Mouse (Mus musculus): ENCODE measurements around the gene Cdca3. TPM values are rescaled to one million over a fixed set of nuclear protein-coding genes. Genes with fewer than 3 reads are reported as not detected.
"Not testable (repeated sequence)": the region's sequence is repeated elsewhere in the genome, so short reads cannot be mapped to it uniquely, and the experiment has no call there.

Gene Cdca3
- polyA plus RNA-seq, 1 experiment from 2014 or later: 115 TPM

DNA sequence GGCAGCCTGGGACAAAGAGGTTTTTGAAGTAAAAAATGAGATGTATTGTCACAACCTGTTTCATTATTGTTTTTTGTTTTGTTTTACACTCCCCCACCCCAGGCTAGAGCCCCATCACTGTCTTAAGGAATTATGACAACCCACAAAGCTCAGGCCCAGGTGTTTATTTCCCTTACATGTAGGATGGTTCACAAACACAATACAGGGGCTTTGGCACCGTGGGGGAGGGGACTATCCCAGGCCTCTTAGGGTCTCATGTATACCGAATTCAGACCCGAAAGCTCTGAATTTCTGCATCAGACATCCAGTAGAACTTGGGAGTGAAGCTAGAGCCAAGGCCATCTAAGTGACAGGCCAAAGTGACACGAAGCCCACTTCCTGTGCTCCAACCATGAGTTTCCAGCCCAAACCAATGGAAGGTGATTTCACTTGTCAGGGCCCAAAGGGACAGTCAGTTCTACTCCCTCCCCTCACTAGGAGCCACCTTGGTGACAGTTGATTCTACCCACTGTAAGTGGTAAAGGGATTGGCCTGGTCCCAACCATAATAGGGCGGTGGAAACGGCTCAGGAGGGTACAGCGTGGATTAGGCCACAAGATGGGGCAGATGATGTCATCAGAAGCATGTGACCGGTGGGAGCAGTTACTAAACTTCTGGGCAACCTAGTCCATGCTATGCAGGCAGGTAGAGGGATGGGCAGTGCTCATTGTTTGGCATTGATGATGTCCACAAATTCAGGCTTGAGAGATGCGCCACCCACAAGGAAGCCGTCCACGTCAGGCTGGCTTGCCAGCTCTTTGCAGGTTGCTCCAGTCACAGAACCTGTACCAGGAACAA, 18.6 kb upstream of the Cdca3 start:
- Histone ChIP-seq H3K36me3 (peaks cover 19% of the 10 kb centered on the region), H3K4me1 (peaks cover 54% of the 10 kb centered on the region)
- not testable (repeated sequence) for ATAC-seq (ENCODE audit: low FRiP score, low read depth); H3K27ac ChIP-seq; H3K27me3 ChIP-seq (replicated peaks); H3K9me3 ChIP-seq; H3K4me2 ChIP-seq (replicated peaks); H3K9ac ChIP-seq; H3K4me3 ChIP-seq
- WGBS: 87% methylated on average over 11 of the region's 11 CpGs

DNA sequence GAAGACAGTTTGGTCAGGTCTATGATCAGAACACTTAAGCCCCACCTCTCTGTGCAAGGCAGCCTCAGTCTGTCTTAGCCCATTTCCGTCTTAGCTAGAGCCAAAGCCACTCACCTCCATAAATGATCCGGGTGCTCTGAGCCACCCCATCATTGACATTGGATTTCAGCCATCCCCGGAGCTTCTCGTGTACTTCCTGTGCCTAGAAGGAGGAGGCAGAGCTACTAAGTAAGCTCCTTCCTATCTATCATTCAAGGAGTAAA, 18.0 kb upstream of the Cdca3 start:
- Histone ChIP-seq H3K9me3 (no peaks in the 10 kb centered on the region), H3K4me2 (replicated peaks) (no peak overlapping the region), H3K9ac (no peak overlapping the region), H3K4me3 (no peak overlapping the region), H3K4me1 (peaks cover 54% of the 10 kb centered on the region), H3K36me3 (peaks cover 25% of the 10 kb centered on the region), H3K27me3 (replicated peaks) (no peaks in the 10 kb centered on the region), H3K27ac (no peak overlapping the region)
- 83% methylated on average over 4 of the region's 4 CpGs for WGBS
- ATAC-seq (ENCODE audit: low FRiP score, low read depth): no peak

DNA sequence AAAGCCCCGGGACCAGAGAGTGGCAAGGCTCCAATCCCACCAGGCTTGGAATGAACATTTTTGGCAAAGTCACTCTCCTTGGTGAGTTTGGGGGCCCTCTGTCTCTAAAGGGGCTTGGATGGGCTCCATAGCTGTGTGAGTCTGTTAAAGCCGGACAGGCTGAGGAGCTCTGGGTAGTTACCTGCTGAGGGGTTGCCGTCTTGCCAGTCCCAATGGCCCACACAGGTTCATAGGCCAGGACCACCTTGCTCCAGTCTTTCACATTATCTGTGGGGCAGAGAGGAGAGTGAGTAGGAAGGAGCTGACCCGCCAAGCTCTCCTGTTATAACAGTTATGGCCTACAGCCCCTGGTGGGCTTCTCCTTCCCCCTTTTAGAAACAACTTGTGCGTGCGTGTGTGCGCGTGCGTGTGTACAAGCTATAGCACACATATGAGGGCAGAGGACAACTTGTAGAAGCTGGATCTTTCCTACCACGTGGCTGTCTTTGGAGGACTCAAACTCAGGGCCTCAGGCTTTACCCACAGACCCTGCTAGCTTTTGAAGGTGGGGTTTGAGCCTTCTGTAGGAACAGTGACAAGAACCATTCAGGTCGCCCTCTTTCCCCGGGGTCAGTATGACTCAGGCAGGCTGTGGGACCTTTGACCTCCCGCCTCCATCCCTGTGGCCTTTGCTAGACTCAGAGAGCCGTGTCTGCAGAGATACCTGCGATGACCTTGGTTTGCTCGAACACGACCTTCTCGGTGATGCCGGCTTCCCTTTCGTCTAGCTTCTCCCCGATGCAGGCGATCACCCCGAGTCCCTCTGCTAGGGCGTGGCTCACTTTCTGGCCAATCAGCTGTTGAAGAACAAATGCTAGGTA, 17.4 kb upstream of the Cdca3 start:
- Histone ChIP-seq H3K27me3 (replicated peaks) (no peaks in the 10 kb centered on the region), H3K36me3 (peaks cover 31% of the 10 kb centered on the region), H3K27ac (no peak overlapping the region), H3K4me2 (replicated peaks) (peak overlapping the region; percentile 89), H3K9ac (no peak overlapping the region), H3K4me1 (peaks cover 54% of the 10 kb centered on the region), H3K4me3 (0 out of 2 replicates have a peak overlapping the region, but pooled peaks have one; percentile 67), H3K9me3 (no peaks in the 10 kb centered on the region)
- 89% methylated on average over 24 of the region's 24 CpGs for WGBS
- no peak for ATAC-seq (ENCODE audit: low FRiP score, low read depth)

DNA sequence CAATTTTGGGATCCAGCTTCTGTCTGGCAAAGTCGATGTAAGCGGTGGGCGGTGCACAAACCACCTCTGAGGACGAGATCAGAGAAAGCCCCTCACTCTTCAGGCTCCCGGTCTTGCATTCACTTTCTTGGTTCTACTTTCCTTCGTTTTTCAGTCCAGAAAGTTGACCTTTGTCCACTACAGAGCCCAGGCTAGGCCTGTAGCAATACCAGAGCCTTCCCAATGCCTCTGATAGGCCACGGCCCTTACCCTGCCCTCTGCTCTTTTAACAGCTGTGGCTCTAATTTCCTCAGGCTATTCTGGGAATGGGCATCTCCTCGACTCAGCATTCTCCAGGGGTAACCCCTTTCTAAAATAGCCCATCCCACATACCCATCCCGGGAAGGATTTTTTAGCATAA, 16.5 kb upstream of the Cdca3 start:
- peak overlapping the region; percentile 67 for H3K4me3 ChIP-seq
- H3K27ac ChIP-seq: no peak overlapping the region
- no peaks in the 10 kb centered on the region for H3K27me3 ChIP-seq (replicated peaks)
- no peaks in the 10 kb centered on the region for H3K9me3 ChIP-seq
- H3K36me3 ChIP-seq: peaks cover 40% of the 10 kb centered on the region
- peak overlapping the region; percentile 89 for H3K4me2 ChIP-seq (replicated peaks)
- H3K9ac ChIP-seq: peak overlapping the region; percentile 82
- no peak for ATAC-seq (ENCODE audit: low FRiP score, low read depth)
- 21% methylated on average over 9 of the region's 9 CpGs for WGBS
- H3K4me1 ChIP-seq: peaks cover 54% of the 10 kb centered on the region

DNA sequence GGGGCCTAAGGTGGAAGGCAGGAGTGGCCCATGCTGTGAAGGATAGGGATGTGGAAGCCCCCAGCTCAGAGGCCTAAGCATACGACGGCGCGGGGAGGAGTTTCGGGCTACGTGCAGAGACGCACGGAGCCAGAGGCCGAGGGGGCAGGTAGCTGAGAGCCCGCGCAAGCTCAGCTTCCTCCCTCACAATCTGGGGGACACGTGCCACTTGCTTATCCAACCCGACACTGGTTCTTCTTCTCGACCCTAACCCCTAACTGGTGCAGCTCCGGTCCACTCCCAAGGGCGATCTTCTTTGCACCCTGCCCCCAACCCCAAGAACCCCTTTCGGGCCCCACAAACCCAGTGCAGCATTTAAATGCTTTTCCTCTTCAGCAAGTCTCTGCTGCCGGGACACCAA, 15.9 kb upstream of the Cdca3 start:
- peak overlapping the region; percentile 89 for H3K4me2 ChIP-seq (replicated peaks)
- H3K36me3 ChIP-seq: peaks cover 46% of the 10 kb centered on the region
- H3K27me3 ChIP-seq (replicated peaks): no peaks in the 10 kb centered on the region
- peak overlapping the region; percentile 43; the same call in 1 of the 2 replicates for H3K27ac ChIP-seq
- WGBS: under 1% methylated on average over 18 of the region's 18 CpGs
- peak; percentile 68 for ATAC-seq (ENCODE audit: low FRiP score, low read depth)
- H3K4me3 ChIP-seq: peak overlapping the region; percentile 67
- H3K9me3 ChIP-seq: no peaks in the 10 kb centered on the region
- H3K4me1 ChIP-seq: peaks cover 50% of the 10 kb centered on the region
- H3K9ac ChIP-seq: peak overlapping the region; percentile 82

DNA sequence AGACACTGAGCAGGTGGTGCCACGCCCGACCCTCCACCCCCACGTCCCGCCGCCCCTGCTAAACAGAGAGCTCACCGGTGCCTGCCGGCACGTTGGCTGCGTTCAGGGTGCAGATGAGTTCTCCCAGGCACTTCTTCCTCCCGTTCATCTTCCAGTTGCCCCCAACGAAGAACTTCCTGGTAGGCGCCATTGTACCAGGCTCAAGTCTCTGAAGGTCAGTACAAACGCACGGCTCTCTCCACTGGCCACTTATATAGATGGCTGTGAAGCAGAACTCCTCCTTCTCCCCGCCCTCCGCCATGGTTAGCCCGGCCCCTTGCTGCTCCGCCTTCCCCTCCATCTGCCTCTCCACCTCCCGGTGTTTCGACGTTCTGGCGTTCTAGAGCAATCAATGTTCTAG, 15.4 kb upstream of the Cdca3 start, which contains the start of gene Tpi1:
Gene Tpi1 (minus strand): TSS at position 364 of the 400 bp plus-strand sequence.
- Histone ChIP-seq H3K9me3 (no peaks in the 10 kb centered on the region), H3K27ac (peak within 1 kb of the TSS; percentile 43; the same call in 1 of the 2 replicates), H3K4me1 (peaks cover 45% of the 10 kb centered on the region), H3K27me3 (replicated peaks) (no peaks in the 10 kb centered on the region), H3K4me3 (peak within 1 kb of the TSS; percentile 67), H3K36me3 (peaks cover 51% of the 10 kb centered on the region), H3K4me2 (replicated peaks) (peak within 1 kb of the TSS; percentile 89), H3K9ac (peak within 1 kb of the TSS; percentile 82)
- WGBS: under 1% methylated on average over 22 of the region's 22 CpGs
- peak; percentile 85 for ATAC-seq (ENCODE audit: low FRiP score, low read depth)

DNA sequence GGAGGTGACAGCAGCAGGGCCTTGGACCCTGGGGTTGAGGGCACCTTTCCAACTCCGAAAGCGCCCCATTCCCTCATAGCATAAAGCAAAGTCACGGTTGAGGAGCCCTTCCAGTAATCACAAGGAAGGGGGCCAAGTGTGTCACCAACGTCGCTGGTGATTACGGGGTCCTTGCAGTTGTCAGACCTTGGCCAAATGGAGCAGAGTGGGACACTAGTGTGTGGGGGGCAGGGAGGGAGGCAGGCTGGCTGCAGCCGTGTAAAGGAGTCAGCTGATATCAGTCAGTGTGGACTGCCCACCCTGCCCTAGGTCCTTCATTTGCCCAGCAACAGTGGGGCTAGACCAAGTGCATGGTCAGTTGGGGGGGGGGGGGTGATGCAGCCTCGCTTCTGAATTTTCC, 14.9 kb upstream of the Cdca3 start:
- peak overlapping the region; percentile 67 for H3K4me3 ChIP-seq
- ATAC-seq (ENCODE audit: low FRiP score, low read depth): peak; percentile 48
- no peaks in the 10 kb centered on the region for H3K27me3 ChIP-seq (replicated peaks)
- no peak overlapping the region for H3K9ac ChIP-seq
- peak overlapping the region; percentile 89 for H3K4me2 ChIP-seq (replicated peaks)
- H3K27ac ChIP-seq: no peak overlapping the region
- peaks cover 40% of the 10 kb centered on the region for H3K4me1 ChIP-seq
- H3K36me3 ChIP-seq: peaks cover 56% of the 10 kb centered on the region
- H3K9me3 ChIP-seq: no peaks in the 10 kb centered on the region
- WGBS: 45% methylated on average over 8 of the region's 8 CpGs

DNA sequence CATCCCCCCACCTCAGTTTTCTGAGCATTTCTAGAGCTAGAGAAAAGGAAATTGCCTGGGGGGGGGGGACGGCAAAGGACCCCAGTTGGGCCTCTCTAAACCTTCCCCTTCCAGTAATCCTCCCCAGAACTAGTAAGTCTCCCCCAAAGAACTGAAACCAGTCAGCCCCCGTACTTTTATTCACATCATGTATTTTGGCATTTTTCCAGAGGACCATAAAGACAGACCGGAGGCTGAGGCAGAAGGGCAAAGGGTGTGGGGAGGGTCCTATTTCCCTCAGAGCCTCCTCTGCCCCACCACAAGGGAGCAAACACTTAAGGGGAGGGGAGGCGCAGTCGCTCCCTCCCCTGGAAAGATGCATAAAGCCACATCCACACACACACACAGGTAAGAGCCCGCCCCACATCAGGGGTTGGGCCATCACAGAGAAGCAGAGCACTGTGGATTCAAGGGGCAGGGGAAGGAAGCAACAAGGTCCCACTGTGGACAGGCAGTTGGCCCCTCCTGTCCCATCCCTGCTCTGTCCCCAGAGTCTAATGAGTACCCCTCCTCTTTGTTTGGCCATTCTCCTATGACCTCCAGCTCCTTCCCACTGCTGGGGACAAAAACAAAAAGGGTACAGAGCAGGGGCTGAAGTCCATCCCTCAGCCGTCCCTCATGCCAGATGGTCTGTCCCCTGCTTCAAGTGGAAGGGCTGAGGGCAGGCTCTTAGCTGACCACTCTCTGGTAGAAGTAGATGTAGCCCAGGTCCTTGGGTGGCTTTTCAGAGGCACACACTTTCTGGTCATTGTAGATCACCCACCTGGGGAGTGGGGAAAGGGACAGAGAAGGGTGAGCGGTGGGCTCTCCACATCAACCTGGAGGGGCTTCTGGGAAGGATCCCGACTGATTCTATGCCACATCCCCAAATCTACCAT, 14.2 kb upstream of the Cdca3 start:
- Histone ChIP-seq H3K9me3 (no peaks in the 10 kb centered on the region), H3K27me3 (replicated peaks) (no peaks in the 10 kb centered on the region), H3K4me3 (no peak overlapping the region), H3K4me2 (replicated peaks) (peak overlapping the region; percentile 9; the same call in 1 of the 2 replicates), H3K36me3 (peaks cover 63% of the 10 kb centered on the region), H3K9ac (0 out of 2 replicates have a peak overlapping the region, but pooled peaks have one; percentile 13), H3K27ac (no peak overlapping the region), H3K4me1 (peaks cover 34% of the 10 kb centered on the region)
- WGBS: 69% methylated on average over 9 of the region's 9 CpGs
- no peak for ATAC-seq (ENCODE audit: low FRiP score, low read depth)

DNA sequence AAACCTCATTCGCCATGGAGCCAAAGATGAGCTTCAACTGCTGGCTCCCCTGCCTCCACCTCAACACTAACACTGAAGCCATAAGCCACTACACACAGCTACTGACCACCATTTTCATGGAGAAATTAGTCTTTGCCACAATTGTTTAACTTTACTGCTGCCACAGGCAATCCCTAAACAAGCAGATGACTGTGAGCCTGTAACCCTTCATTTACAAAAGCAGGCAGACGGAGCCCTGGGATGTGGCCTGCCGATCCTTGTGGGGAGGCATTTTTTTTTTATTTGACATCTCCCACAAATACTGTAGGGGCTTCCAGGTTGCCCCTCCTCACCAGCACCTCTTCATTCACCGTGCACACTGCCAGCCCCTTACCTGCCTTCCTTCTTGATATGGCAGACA, 12.7 kb upstream of the Cdca3 start:
- Histone ChIP-seq H3K4me1 (peaks cover 31% of the 10 kb centered on the region), H3K9ac (no peak overlapping the region), H3K27ac (no peak overlapping the region), H3K4me3 (no peak overlapping the region), H3K9me3 (no peaks in the 10 kb centered on the region), H3K36me3 (peaks cover 73% of the 10 kb centered on the region), H3K27me3 (replicated peaks) (no peaks in the 10 kb centered on the region), H3K4me2 (replicated peaks) (no peak overlapping the region)
- no peak for ATAC-seq (ENCODE audit: low FRiP score, low read depth)
- WGBS: 92% methylated on average over 4 of the region's 4 CpGs

DNA sequence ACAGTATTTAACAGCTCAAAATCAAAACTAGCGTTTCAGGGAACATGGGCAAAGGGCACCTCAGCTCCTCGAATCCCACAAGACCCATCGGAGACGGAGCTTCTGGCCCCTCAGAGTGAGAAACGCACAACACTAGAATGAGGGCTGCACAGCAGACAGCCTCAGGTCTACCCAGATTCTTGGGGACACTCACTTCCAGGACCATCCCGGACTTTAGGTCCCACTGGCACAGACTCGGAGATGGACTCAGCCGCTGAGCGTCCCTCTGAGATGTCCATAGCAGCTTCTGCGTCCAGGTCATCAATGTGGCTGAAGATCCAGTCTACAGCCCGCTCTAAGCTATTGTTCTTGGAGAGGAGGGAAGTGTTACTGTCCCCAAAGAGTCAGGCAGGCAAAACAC, 12.2 kb upstream of the Cdca3 start:
- peaks cover 74% of the 10 kb centered on the region for H3K36me3 ChIP-seq
- 94% methylated on average over 11 of the region's 11 CpGs for WGBS
- H3K9me3 ChIP-seq: no peaks in the 10 kb centered on the region
- H3K27me3 ChIP-seq (replicated peaks): no peaks in the 10 kb centered on the region
- no peak overlapping the region for H3K4me2 ChIP-seq (replicated peaks)
- ATAC-seq (ENCODE audit: low FRiP score, low read depth): no peak
- H3K9ac ChIP-seq: no peak overlapping the region
- no peak overlapping the region for H3K4me3 ChIP-seq
- H3K4me1 ChIP-seq: peaks cover 28% of the 10 kb centered on the region
- no peak overlapping the region for H3K27ac ChIP-seq

DNA sequence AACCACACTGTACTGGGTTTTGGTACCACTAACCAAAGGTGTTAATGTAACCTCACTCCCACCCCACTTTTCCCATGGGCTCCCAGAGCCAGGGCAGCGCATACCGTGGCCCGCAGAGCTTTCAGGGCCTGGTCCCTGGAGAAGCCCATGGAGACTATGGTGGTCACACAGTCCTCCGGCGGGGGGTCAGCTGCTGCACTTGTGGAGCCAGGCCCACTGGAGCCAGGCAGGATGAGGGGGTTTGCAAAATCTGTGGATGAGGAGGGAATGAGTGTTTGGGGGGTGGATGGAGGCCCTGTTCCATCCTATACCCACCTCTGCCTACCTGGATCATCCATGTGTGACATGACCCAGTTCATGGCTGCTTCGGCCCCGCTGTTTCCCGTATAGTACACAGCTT, 11.8 kb upstream of the Cdca3 start:
- ATAC-seq (ENCODE audit: low FRiP score, low read depth): no peak
- Histone ChIP-seq H3K36me3 (peaks cover 76% of the 10 kb centered on the region), H3K4me2 (replicated peaks) (no peak overlapping the region), H3K9ac (0 out of 2 replicates have a peak overlapping the region, but pooled peaks have one; percentile 5), H3K9me3 (no peaks in the 10 kb centered on the region), H3K4me3 (no peak overlapping the region), H3K27me3 (replicated peaks) (no peaks in the 10 kb centered on the region), H3K4me1 (peaks cover 23% of the 10 kb centered on the region), H3K27ac (no peak overlapping the region)
- WGBS: 97% methylated on average over 8 of the region's 8 CpGs
